Mouse (Mus musculus) forebrain, embryonic 10.5 days (tissue): Measurements from ENCODE around the gene Oser1. TPM values are rescaled to one million over a fixed set of nuclear protein-coding genes. Genes with fewer than 3 reads are reported as not detected.

ENCODE experiments used
- DNase-seq: peaks from one replicate; pipeline ENCODE4 v3.0.0-alpha.2; 2017; ENCODE audit warnings: low spot score; ENCODE audit errors: extremely low spot score
- H3K27ac ChIP-seq: fragments of 300-500 bp; sonication (generic); 2 replicates; pipeline ENCODE4 v1.5.1; 2016; ENCODE audit warnings: mild to moderate bottlenecking
- H3K27me3 ChIP-seq: fragments of 300-500 bp; sonication (generic); 2 replicates; pipeline ENCODE4 v1.6.1; 2016; ENCODE audit warnings: mild to moderate bottlenecking; ENCODE audit not compliant: poor library complexity, severe bottlenecking
- H3K36me3 ChIP-seq: fragments of 300-500 bp; sonication (generic); replicated peaks from 2 replicates; pipeline ENCODE4 v1.6.1; 2016; ENCODE audit warnings: mild to moderate bottlenecking, moderate library complexity
- H3K4me1 ChIP-seq: fragments of 300-500 bp; sonication (generic); 2 replicates; pipeline ENCODE4 v1.6.1; 2016
- H3K4me3 ChIP-seq: fragments of 300-500 bp; sonication (generic); 2 replicates; pipeline ENCODE4 v1.5.1; 2016; ENCODE audit warnings: mild to moderate bottlenecking, moderate library complexity
- H3K9me3 ChIP-seq: fragments of 300-500 bp; sonication (generic); 2 replicates; pipeline ENCODE4 v1.6.1; 2016; ENCODE audit warnings: mild to moderate bottlenecking, moderate library complexity
- WGBS: fragments of 180-500 bp; shearing (Covaris S2); methylation state at CpG from one replicate; pipeline ENCODE4 v1.1.7; 2016; 5-methylcytosine and 5-hydroxymethylcytosine counted together
- polyA plus RNA-seq: library from polyadenylated mRNA; unstranded; fragments of >200 nt; fragmentation: Nextera tagmentation; extraction: Ambion mirVana; gene quantifications from 2 replicates; pipeline ENCODE4 v1.2.1, GENCODE M21; 2016

Oser1 gene
- polyA plus RNA-seq, 1 experiment from 2014 or later = 86.8 TPM

GRCm38 (mm10) chr2:163393241-163393640 lies 31.3 kb downstream of the Oser1 start:
- no peak for DNase-seq
- peaks cover 12% of the 10 kb centered on the region for H3K4me1 ChIP-seq
- 0 out of 2 replicates have a peak, but pooled peaks cover 4% of the 10 kb centered on the region for H3K27me3 ChIP-seq
- H3K27ac ChIP-seq = no peak overlapping the region
- H3K36me3 ChIP-seq = no peaks in the 10 kb centered on the region
- WGBS = 88% methylated on average over 10 of the region's 10 CpGs
- H3K9me3 ChIP-seq = no peaks in the 10 kb centered on the region
- H3K4me3 ChIP-seq = no peak overlapping the region

- 87% methylated on average over 6 of the region's 6 CpGs for WGBS
- Histone ChIP-seq H3K4me3 (no peak overlapping the region), H3K4me1 (peaks cover 4% of the 10 kb centered on the region), H3K27me3 (0 out of 2 replicates have a peak, but pooled peaks cover 4% of the 10 kb centered on the region), H3K36me3 (no peaks in the 10 kb centered on the region), H3K9me3 (no peaks in the 10 kb centered on the region), H3K27ac (no peak overlapping the region)
- DNase-seq = no peak
Measured at GRCm38 (mm10) chr2:163392436-163392835, 32.1 kb downstream of the Oser1 start.

- no peaks in the 10 kb centered on the region for H3K9me3 ChIP-seq
- H3K4me3 ChIP-seq = no peak overlapping the region
- no peaks in the 10 kb centered on the region for H3K27me3 ChIP-seq
- DNase-seq = no peak
- H3K36me3 ChIP-seq = no peaks in the 10 kb centered on the region
- no peaks in the 10 kb centered on the region for H3K4me1 ChIP-seq
- 78% methylated on average over 15 of the region's 15 CpGs for WGBS
- H3K27ac ChIP-seq = no peak overlapping the region
Measured at GRCm38 (mm10) chr2:163386423-163387190, 37.9 kb downstream of the Oser1 start.

GRCm38 (mm10) chr2:163385126-163385525 lies 39.4 kb downstream of the Oser1 start:
- Histone ChIP-seq H3K4me1 (no peaks in the 10 kb centered on the region), H3K27ac (no peak overlapping the region)
- WGBS = 88% methylated on average over 6 of the region's 6 CpGs

GRCm38 (mm10) chr2:163381246-163381645 lies 43.3 kb downstream of the Oser1 start:
- no peak overlapping the region for H3K27ac ChIP-seq
- H3K9me3 ChIP-seq = 0 out of 2 replicates have a peak, but pooled peaks cover under 1% of the 10 kb centered on the region
- no peaks in the 10 kb centered on the region for H3K4me1 ChIP-seq
- H3K4me3 ChIP-seq = no peak overlapping the region
- WGBS = 90% methylated on average over 8 of the region's 8 CpGs
- no peak for DNase-seq
- H3K36me3 ChIP-seq = no peaks in the 10 kb centered on the region
- H3K27me3 ChIP-seq = peaks cover 16% of the 10 kb centered on the region

More at GRCm38 (mm10) chr2:163385126-163385525, 39.4 kb downstream of the Oser1 start:
- Histone ChIP-seq H3K36me3 (no peaks in the 10 kb centered on the region), H3K27me3 (no peaks in the 10 kb centered on the region), H3K9me3 (no peaks in the 10 kb centered on the region), H3K4me3 (no peak overlapping the region)
- DNase-seq = no peak

- H3K27me3 ChIP-seq = peaks cover 35% of the 10 kb centered on the region
- 79% methylated on average over 5 of the region's 5 CpGs for WGBS
- H3K4me1 ChIP-seq = peaks cover 4% of the 10 kb centered on the region; the same call in 1 of the 2 replicates
- H3K4me3 ChIP-seq = no peak overlapping the region
- peaks cover 7% of the 10 kb centered on the region; the same call in 1 of the 2 replicates for H3K9me3 ChIP-seq
- DNase-seq = no peak
- no peaks in the 10 kb centered on the region for H3K36me3 ChIP-seq
- H3K27ac ChIP-seq = no peak overlapping the region
Measured at GRCm38 (mm10) chr2:163379366-163379765, 45.1 kb downstream of the Oser1 start.

- Histone ChIP-seq H3K27me3 (peaks cover 45% of the 10 kb centered on the region), H3K9me3 (peaks cover 7% of the 10 kb centered on the region; the same call in 1 of the 2 replicates), H3K27ac (no peak overlapping the region), H3K4me1 (peaks cover 4% of the 10 kb centered on the region; the same call in 1 of the 2 replicates), H3K36me3 (no peaks in the 10 kb centered on the region), H3K4me3 (peak overlapping the region; percentile 7; the same call in 1 of the 2 replicates)
- WGBS = 46% methylated on average over 33 of the region's 33 CpGs
- DNase-seq = no peak
Measured at GRCm38 (mm10) chr2:163376082-163376481, 48.4 kb downstream of the Oser1 start.

- Histone ChIP-seq H3K9me3 (peaks cover 7% of the 10 kb centered on the region; the same call in 1 of the 2 replicates), H3K27me3 (peaks cover 45% of the 10 kb centered on the region), H3K27ac (no peak overlapping the region), H3K4me1 (peaks cover 4% of the 10 kb centered on the region; the same call in 1 of the 2 replicates), H3K36me3 (no peaks in the 10 kb centered on the region), H3K4me3 (peak overlapping the region; percentile 7; the same call in 1 of the 2 replicates)
- no peak for DNase-seq
- 43% methylated on average over 35 of the region's 35 CpGs for whole genome bisulfite sequencing
Measured at GRCm38 (mm10) chr2:163375468-163375867, 49.0 kb downstream of the Oser1 start.

- peaks cover 7% of the 10 kb centered on the region; the same call in 1 of the 2 replicates for H3K9me3 ChIP-seq
- no peak overlapping the region for H3K4me3 ChIP-seq
- no peak for DNase-seq
- H3K27ac ChIP-seq = no peak overlapping the region
- WGBS = 83% methylated on average over 1 of the region's 1 CpGs
- peaks cover 41% of the 10 kb centered on the region for H3K27me3 ChIP-seq
- H3K4me1 ChIP-seq = peaks cover 11% of the 10 kb centered on the region; the same call in 1 of the 2 replicates
- H3K36me3 ChIP-seq = no peaks in the 10 kb centered on the region
Measured at GRCm38 (mm10) chr2:163372627-163373026, 51.9 kb downstream of the Oser1 start.

- Histone ChIP-seq H3K4me1 (0 out of 2 replicates have a peak, but pooled peaks cover 7% of the 10 kb centered on the region), H3K4me3 (no peak overlapping the region), H3K9me3 (no peaks in the 10 kb centered on the region), H3K36me3 (no peaks in the 10 kb centered on the region), H3K27ac (no peak overlapping the region), H3K27me3 (peaks cover 19% of the 10 kb centered on the region)
- WGBS = 67% methylated on average over 4 of the region's 4 CpGs
- no peak for DNase-seq
Measured at GRCm38 (mm10) chr2:163370175-163370574, 54.3 kb downstream of the Oser1 start.

GRCm38 (mm10) chr2:163364785-163365541 lies 59.5 kb downstream of the Oser1 start:
- H3K36me3 ChIP-seq = no peaks in the 10 kb centered on the region
- no peaks in the 10 kb centered on the region for H3K27me3 ChIP-seq
- no peaks in the 10 kb centered on the region for H3K9me3 ChIP-seq
- no peak overlapping the region for H3K27ac ChIP-seq
- 0 out of 2 replicates have a peak, but pooled peaks cover 7% of the 10 kb centered on the region for H3K4me1 ChIP-seq
- 82% methylated on average over 18 of the region's 18 CpGs for WGBS
- DNase-seq = no peak
- H3K4me3 ChIP-seq = no peak overlapping the region

- no peak overlapping the region for H3K4me3 ChIP-seq
- no peaks in the 10 kb centered on the region for H3K27me3 ChIP-seq
- no peak overlapping the region for H3K27ac ChIP-seq
- no peaks in the 10 kb centered on the region for H3K9me3 ChIP-seq
- WGBS = 75% methylated on average over 12 of the region's 12 CpGs
- H3K36me3 ChIP-seq = no peaks in the 10 kb centered on the region
- H3K4me1 ChIP-seq = 0 out of 2 replicates have a peak, but pooled peaks cover 2% of the 10 kb centered on the region
- no peak for DNase-seq
Measured at GRCm38 (mm10) chr2:163362940-163363921, 61.3 kb downstream of the Oser1 start.
